Mouse (Mus musculus): ENCODE results near the gene Apob.
A peak's percentile ranks its signal among the peaks of the same experiment; 100 is the strongest.
"Not testable (repeated sequence)": the region's sequence is repeated elsewhere in the genome, so short reads cannot be mapped to it uniquely, and the experiment has no call there.

The Apob gene

DNA sequence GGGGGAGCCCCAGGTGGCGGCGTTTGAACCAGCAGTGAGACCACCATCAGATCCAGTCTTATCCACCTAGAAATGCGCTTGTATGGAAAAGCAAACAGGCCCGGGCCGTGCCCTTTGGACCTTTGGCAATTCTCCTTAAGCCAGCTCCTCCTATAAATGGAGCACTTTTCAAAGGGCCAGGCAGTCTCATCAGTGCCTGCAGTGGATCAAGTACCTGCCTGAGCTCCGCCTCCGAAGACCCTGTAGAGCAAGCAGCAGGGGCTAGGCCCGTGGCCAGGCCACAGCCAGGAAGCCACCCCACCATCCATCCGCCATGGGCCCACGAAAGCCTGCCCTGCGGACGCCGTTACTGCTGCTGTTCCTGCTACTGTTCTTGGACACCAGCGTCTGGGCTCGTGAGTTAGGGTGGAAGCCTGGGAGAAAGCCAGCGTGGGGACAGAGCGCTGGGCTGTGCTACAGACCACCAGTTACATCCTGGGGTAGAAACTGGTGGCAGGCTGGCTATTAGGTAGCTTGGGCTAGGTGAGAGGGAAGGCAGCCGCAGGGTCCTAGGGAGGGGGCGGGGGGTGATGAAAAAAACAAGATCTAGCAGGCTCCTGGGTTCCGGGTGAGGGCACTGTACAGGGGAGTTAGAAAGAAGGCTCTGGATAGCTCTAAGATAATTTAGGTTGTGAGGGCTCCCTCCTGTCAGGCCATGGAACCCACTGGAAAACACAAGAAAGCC lies at the start of gene Apob:
Gene Apob, plus strand, starts transcription at position 183 of the 724 bp plus-strand sequence.
- no peak for DNase-seq (ENCODE audit: low read depth, low spot score)

DNA sequence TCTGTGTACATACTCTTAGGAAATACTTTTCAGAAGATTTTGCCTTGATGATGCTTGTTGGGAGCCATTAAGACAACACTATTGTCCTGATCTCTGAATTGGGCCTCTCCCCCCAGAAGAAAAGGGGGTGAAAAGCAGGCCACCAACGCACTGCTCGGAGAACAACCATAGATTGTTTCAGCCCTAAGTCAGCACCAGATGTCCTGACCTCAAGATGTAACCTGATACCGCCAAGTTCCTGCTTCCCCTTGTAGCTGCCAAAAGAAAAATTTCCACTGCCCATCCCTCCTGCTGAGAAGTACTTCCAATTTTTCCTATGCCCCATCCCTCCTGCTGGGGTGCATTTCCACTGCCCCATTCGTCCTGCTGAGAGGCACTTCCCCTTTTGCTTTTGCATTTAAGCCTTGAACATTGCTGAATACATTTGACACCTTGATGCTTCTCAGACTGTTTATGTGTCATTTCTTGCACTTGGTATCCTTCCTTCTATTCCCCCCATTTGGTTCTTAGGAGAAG lies 45.0 kb upstream of the Apob start:
- DNase-seq (ENCODE audit: low read depth, low spot score) = peak; percentile 52

DNA sequence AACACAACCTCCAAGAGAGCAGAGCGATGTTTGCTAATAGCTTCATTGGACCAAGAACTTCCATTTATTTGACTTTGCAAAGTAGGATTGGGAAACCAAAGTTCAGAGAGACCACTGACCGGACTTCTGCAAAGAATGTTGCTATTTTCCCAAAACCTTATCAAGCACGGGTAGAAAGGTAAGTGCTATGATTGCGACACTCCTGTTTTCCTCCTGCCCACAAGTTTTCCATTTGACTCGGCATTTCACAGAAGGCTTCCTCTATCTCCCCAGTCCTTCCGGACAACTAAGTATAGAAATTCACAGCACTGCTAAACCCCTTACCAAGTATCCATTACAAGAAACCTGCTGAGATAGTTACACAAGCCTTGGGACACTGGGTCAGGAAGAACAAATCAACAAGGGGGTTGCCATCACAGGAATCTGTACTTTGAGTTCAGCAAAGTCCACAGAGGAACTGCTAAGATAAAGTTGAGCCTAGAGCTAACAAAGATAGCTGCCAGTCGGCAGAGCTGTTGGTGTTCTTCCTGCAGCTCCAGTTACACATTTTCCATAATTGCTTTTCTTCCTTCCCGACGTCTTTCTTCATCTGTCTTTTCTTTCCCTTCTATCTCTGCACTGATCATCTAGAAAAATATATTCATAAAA lies 27.2 kb upstream of the Apob start:
- DNase-seq (ENCODE audit: low read depth, low spot score) = no peak

DNA sequence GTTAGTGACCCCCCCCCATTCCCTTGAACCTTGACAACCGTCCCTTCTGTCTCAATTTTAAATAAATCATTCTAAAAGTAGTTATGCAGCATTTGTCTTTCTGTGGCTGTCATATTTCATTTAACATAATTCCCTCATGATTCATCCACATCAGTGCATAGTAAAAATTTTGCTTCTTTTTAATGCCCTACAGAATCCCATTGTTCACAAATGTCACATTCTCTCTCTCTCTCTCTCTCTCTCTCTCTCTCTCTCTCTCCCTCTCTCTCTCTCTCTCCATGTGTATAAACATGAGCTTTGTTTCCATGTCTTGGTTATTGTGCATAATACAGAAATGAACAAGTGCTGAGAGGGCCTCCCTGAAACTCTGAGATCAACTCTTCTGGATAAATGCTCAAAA lies 18.6 kb upstream of the Apob start:
- peak; percentile 48 for DNase-seq (ENCODE audit: low read depth, low spot score)

DNA sequence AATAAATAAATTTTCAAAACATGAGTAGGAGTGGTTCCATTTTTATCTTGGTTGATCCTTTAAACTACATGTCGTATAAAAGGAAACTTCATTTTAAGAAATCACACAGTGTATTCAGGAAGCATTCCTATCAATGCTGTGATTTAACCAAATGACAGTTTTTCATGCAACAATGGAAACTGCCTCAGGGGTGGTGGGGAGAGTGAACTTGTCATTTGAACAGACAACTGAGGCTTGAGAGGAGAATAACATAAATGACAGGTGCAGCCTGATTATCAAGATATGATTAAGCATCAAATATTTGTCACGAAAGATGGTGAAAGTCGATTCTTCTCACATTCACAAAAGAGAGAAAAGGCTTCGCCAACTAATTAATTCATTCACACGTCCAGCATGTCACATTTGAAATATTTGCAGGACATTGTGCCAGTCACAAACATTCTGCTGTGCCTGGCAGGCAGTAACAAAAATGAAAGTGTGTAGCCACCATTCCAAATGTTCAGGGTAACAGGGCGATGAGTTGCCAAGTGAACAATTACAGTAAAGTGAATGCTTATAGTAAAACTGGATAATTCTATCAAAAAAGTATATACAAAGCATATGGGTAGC lies 18.0 kb upstream of the Apob start:
- DNase-seq (ENCODE audit: low read depth, low spot score) = no peak

DNA sequence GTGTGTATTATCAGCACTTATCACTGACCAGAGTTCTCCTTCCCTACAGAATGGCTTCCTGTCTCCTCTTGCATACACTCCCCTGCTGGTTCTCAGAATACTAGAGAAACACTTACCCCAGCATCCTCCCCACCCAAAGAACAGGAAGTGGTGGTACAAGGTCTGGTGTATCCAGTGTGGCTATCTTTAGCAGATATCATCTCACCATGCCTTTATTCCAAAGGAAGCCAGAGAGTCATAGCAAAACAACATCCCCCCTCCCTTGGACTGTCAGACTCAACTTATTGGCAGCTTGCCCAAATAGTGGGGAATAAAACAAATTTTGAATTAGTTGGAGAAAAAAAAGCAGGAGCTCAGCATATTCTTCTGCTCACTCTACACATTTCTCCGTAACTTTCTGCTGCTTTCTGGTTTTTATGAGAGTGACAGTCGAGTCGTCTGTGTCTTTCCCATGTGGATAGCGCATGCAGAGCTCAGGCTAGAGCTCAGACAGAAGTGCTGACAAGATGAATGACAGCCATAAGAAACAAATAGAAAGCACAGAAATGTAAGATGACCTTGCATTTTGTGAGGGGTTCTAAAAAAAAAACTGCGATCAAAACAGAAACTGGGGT lies 15.0 kb upstream of the Apob start:
- DNase-seq (ENCODE audit: low read depth, low spot score) = peak; percentile 75

DNA sequence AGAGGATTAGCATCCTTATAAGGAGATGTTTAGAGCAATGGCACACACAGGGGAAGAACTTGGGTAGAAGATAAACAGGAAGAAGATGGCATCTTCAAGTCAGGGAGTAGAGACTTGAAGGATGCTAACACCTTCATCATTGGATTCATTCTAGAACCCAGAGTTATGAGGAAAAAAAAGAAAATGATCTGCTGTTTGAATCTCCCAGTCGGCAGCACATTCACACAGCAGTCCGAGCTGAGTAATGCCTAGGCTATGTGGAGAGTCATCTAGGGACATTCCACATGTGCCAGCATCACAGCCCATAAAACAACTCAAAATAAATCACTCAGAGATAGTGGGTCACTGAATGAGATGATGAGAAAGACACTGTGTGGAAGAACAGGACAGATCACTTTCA lies 10.2 kb upstream of the Apob start:
- peak; percentile 85 for DNase-seq (ENCODE audit: low read depth, low spot score)

DNA sequence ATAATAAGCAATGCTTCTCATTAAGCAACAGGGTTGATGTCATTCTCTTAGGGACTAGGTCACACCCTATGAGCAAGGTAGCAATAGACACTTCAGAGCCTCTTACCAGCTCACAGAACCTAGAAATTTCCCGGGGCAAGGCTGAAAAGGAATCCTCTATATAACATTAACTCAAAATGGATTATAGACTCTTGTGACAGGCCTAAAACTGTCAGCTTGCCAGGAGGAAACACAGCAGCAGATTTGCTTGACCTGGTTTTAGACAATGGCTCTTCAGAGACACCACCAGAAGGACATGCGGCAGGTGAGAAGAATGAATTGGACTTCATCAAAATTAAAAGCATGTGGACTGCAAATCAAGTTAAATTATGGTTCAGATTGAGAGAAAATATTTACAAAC lies 7.1 kb upstream of the Apob start:
- DNase-seq (ENCODE audit: low read depth, low spot score) = no peak

DNA sequence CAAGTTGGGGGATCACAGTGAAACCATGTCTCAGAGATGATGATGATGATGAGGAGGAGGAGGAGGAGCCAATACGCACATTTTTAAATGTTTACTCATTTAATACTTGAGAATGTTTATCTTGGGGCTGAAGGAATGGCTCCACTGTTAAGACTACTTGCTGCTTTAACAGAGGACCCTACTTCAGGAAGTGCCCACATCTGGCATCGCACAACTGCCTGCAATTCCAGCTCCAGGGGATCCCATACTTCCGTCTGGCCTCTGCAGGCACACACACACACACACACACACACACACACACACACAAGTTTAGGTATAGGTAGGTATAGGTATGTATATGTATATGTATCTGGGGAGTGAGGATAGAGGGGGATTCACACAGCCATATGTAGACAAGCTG lies 6.6 kb upstream of the Apob start:
- no peak for DNase-seq (ENCODE audit: low read depth, low spot score)

DNA sequence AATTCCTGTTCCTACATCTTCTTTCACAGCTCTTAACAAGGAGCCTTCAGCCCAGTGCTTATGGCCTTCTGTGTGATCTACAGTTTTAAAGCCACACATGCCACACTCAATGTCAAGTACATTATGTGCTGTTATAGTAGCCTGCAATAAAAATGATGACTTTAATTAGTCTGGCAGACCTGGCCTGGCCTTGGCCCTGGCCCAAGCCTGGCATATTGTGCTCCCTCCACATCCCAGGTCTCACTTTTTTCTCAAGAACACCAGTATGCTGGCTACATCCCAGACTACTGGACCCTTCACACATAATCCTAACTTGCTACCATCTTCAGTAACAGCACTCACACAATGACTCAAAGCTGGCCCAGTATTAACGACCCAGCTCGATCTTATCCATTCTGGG lies 5.7 kb upstream of the Apob start:
- no peak for DNase-seq (ENCODE audit: low read depth, low spot score)

DNA sequence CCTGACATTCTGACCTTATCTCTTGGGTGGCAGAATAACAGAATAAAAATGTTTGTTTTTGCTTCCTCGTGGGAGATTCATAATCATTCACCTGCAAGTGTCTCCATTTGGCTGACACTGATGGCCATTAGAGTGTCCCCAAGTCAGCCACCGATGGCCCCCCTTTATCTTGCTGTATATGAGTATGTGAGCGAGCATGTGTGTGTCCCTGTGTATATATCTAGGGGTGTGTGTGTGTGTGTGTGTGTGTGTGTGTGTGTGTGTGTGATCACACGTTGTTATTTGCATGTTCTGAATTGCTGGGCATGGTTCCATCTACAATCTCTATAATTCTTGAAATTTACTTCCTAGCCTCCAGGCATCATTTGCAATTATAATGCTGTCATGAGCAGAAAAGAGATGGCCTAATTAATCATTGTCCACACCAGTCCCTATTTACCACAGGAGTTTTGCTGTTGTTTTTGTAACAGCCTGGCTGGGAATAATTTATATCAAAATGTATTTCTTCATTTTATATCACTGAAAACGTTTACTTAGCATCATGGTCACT lies 3.6 kb upstream of the Apob start:
- DNase-seq (ENCODE audit: low read depth, low spot score) = no peak

DNA sequence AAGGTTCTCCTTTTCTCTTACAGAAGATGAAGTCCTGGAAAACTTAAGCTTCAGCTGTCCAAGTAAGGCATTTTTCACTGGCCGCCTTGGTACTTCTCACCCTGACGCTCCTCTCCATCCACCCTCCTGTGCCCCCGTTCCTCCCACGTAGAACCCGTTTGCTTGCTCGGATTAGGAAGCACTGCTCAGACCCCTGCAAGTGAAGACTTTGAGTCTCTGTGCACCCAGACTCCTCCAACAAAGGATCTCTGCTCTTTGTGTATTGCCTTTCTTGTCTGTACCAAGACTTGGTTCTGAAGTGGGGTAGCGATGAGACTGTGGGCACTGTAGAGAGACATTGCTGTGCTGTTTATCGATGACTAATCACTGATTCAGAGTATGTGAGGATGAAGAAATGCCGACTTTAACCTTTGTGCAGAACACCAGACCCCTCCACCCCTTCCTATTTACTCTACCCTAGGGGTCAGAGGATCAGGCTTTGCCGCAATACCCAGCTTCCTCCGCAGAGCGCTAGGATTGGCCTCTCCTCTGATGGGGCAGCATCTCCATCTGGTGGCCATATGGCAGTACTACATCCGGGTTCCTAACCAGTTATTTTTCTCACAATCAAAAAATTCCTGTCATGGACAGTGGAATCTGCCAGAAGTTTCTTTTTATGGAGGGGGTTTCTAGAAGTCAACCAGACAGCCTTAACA lies 889 bp downstream of the Apob start:
- DNase-seq (ENCODE audit: low read depth, low spot score) = peak; percentile 80

DNA sequence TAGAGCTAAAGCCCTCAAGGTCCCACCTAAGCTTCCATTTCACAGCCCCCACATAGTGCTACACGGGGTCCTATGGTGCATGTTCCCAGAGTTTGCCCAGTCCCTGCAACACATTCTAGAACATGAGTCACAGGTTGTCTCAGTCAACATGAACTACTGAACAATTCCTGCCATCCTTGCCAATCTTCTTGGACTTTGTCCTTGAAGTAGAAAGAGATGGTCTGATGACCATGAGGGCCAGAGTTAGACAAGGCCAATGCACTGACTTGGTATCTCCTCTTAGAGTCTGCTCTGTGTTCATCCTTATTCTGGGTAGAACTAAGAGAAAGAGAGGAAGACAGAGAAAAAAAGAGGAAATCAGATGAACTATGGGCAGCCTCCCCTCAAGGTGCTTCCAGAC lies 7.0 kb downstream of the Apob start:
- no peak for DNase-seq (ENCODE audit: low read depth, low spot score)

DNA sequence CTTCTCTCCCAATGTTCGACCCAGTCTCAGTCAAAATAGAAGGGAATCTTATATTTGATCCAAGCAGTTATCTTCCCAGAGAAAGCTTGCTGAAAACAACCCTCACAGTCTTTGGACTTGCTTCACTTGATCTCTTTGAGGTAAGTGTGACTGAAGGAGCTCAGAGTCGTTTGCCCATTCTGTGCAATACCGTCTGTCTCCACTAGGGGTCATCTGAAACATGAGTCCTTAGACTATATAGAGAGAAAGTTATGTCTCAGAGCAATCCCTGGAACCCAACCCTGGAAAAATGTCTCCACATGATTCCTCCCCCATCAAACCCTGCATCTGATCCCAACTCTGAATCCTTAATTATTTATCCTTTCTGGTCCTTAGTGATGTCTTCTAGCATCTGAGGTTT lies 13.4 kb downstream of the Apob start:
- peak; percentile 90 for DNase-seq (ENCODE audit: low read depth, low spot score)

DNA sequence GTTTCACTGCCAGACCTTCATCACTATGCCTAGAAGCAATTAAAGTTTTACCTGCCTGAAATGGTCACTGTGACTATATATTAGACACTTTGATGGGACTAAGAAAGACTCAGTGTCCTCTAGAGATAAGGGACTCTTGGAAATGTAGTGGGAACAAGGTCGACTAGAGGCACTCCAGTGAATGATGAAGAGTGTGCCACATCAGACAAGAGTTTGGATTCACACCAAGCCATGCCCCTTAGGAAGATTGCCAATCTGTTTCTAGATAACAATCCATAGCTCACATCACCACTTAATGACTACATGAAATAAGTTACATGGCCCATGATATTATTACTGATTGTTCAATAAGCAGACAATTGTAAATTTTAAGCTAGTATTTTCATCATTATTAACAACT lies 14.1 kb downstream of the Apob start:
- DNase-seq (ENCODE audit: low read depth, low spot score) = no peak

DNA sequence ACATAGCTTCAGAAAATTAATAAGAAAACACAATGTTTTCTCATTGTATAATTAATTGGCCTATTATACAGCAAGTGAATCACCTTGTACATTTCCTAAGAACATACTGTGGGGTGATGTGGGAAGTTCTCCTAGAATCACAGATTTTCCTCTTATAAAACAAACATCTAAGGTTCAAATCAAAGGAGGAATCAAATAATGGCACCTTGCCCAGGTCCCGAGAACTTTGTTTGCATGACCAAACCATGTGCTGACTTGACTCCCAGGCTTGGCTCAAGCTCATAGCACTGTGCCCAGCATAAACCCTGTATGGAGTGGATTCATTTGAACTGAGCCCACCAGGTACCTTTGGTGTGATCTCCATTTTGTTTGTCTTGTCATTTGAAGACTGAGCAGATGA lies 43.5 kb downstream of the Apob start:
- DNase-seq (ENCODE audit: low read depth, low spot score) = no peak

DNA sequence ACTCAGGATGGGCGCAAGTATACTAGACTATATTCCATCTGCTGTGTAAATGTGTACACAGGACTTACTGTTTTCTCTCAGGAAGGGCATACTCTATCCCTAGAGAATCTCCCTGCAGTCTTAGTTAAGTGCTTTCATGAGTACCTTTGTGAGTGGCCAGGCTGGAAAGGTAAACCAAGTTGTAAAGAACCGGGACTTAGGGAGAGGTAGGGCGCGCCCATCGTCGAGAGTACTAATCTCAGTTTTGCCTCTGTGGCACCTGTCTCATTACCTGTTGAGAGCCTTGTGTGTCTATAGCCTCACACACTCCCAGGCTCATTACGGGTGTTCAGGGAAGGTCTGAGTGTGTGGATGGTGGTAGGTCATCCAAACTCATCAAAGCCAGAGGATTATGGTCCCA lies 52.1 kb downstream of the Apob start:
- no peak for DNase-seq (ENCODE audit: low read depth, low spot score)

DNA sequence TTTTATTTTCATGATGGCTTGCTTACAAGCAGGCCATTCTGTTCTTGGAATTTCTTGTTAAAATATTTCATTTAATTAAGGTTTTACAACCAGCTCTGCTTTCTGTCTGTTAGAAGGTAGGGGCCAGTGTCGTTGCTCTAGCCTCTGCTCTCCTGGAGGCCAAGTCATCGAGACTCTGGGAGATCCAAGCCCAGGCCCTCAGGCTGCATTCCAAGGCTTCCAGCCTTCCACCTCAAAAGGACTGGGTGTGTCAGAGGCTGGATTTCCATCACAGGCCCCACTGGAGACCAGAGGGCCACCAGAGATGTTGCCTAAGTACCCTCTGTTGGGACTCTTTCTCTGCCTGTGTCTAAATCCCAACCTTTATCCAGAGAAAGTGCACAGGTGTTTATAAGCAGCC lies 52.6 kb downstream of the Apob start:
- peak; percentile 7 for DNase-seq (ENCODE audit: low read depth, low spot score)

DNA sequence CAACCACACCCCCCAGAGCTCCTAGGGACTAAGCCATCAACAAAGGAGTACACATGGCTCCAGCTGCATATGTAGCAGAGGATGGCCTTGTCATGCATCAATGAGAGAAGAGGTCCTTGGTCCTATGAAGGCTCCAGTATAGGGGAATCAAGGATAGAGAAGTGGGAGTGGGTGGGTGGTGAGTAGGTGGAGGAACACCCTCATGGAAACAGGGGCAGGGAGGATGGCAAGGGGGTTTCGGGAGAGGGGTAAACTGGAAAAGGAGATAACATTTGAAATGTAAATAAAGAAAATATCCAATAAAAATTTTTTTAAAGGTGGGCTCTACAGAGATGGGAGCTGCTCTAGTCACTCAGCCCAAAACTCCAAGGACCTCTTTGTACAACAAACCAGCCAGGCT lies 53.7 kb downstream of the Apob start:
- not testable (repeated sequence) for DNase-seq (ENCODE audit: low read depth, low spot score)

DNA sequence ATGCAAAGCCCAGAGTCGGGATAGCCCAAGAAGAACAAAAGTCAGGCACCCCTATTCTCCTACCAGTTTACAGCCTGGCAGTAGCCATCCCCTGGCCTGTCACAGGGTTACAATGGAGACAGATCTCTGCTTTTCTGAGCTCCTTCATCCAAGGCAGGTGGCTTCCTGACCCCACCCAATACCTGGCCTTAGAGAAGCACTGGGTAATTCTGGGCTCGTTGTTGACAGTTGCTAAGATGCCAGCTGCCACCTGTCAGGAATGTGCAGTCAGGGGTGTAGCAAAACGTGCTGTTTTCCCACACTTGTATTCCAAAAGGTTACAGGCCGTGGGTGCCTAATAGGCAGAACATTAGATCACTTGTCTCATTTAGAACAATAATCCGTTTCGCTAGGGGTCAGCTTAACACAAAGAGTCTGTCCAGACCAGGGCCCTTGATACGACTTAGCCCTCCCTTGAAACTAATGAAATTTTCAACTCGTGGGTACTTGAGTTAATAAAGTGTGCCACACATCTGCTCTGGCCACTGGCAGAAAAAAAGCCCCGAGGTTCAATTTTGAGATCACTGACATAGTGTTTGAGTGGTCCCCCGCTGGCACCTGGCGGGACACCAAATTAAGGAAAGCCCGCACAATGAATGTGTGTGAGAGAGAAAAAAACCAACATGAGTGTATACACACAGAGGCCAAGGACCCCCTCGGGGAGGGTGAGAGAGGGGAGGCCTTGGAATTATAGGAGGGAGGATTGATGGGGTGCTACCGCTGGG lies 54.3 kb downstream of the Apob start:
- DNase-seq (ENCODE audit: low read depth, low spot score) = no peak

DNA sequence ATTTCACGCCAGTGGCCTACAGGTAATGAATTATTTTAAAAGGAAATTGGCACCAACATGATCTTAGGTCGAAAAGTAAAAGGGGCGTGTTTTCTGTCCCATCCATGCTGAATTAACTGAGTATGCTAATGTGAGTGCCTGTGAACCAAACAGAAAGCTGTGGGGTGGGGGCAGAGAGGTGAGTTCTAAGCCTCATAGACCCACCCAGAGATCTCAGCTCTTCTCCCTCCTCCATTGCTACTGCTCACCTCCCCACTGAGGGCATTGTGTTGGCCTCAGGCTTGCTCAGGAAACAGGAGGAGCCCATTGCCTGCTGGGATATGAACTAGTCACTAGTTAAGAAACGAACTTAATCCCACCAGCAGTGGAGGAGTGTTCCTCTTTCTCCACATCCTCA lies 54.9 kb downstream of the Apob start:
- no peak for DNase-seq (ENCODE audit: low read depth, low spot score)
